Mouse (Mus musculus): ENCODE measurements at regions not wholly inside any gene's neighbourhood (a gene's known extent, or its start where the extent isn't known, plus 50 kb on each side); places are given as distances from the start of the nearest gene placed in this dataset.
A peak's percentile ranks its signal among the peaks of the same experiment; 100 is the strongest.

GRCm38 (mm10) chr8:44779212-44779611 is 156.0 kb upstream of the Fat1 start:
- Histone ChIP-seq H3K27ac (ENCODE audit: low read depth) (no peak overlapping the region), H3K4me1 (ENCODE audit: insufficient read depth) (no peaks in the 10 kb centered on the region), H3K9me3 (ENCODE audit: low read length) (no peaks in the 10 kb centered on the region), H3K36me3 (replicated peaks; ENCODE audit: insufficient read depth, low read length) (no peaks in the 10 kb centered on the region), H3K27me3 (ENCODE audit: insufficient read depth, low read length) (no peaks in the 10 kb centered on the region), H3K4me2 (ENCODE audit: low read depth, low read length) (no peak overlapping the region), H3K9ac (replicated peaks) (no peak overlapping the region), H3K4me3 (ENCODE audit: low read depth, low read length) (no peak overlapping the region)
- TF ChIP-seq EP300 (IDR thresholded peaks at IDR 0.05; ENCODE audit: low read depth) (no peak), CTCF (IDR thresholded peaks at IDR 0.05; ENCODE audit: low read depth) (no peak)
- DNase-seq (no peak), ATAC-seq (no peak)
- 66% methylated on average over 1 of the region's 1 CpGs for WGBS (ENCODE audit: insufficient replicate concordance)

- no peak overlapping the region for H3K9ac ChIP-seq (replicated peaks)
- no peaks in the 10 kb centered on the region for H3K9me3 ChIP-seq (ENCODE audit: low read length)
- H3K27me3 ChIP-seq (ENCODE audit: insufficient read depth, low read length): no peaks in the 10 kb centered on the region
- DNase-seq: no peak
- WGBS (ENCODE audit: insufficient replicate concordance): 81% methylated on average over 9 of the region's 9 CpGs
- no peak for ATAC-seq
- TF ChIP-seq CTCF (IDR thresholded peaks at IDR 0.05; ENCODE audit: low read depth): no peak
- TF ChIP-seq EP300 (IDR thresholded peaks at IDR 0.05; ENCODE audit: low read depth): no peak
- no peaks in the 10 kb centered on the region for H3K4me1 ChIP-seq (ENCODE audit: insufficient read depth)
- no peaks in the 10 kb centered on the region for H3K36me3 ChIP-seq (replicated peaks; ENCODE audit: insufficient read depth, low read length)
- H3K4me3 ChIP-seq (ENCODE audit: low read depth, low read length): no peak overlapping the region
- no peak overlapping the region for H3K4me2 ChIP-seq (ENCODE audit: low read depth, low read length)
- no peak overlapping the region for H3K27ac ChIP-seq (ENCODE audit: low read depth)
Measured at GRCm38 (mm10) chr8:44782421-44782820, 152.8 kb upstream of the Fat1 start.

- Histone ChIP-seq H3K27me3 (ENCODE audit: insufficient read depth, low read length) (no peaks in the 10 kb centered on the region), H3K9ac (replicated peaks) (no peak overlapping the region), H3K4me2 (ENCODE audit: low read depth, low read length) (no peak overlapping the region), H3K4me3 (ENCODE audit: low read depth, low read length) (no peak overlapping the region), H3K4me1 (ENCODE audit: insufficient read depth) (no peaks in the 10 kb centered on the region), H3K9me3 (ENCODE audit: low read length) (no peaks in the 10 kb centered on the region), H3K27ac (ENCODE audit: low read depth) (no peak overlapping the region), H3K36me3 (replicated peaks; ENCODE audit: insufficient read depth, low read length) (no peaks in the 10 kb centered on the region)
- 81% methylated on average over 8 of the region's 8 CpGs for WGBS (ENCODE audit: insufficient replicate concordance)
- TF ChIP-seq EP300 (IDR thresholded peaks at IDR 0.05; ENCODE audit: low read depth): no peak
- TF ChIP-seq CTCF (IDR thresholded peaks at IDR 0.05; ENCODE audit: low read depth): no peak
- DNase-seq (no peak), ATAC-seq (no peak)
Measured at GRCm38 (mm10) chr8:44785161-44785560, 150.1 kb upstream of the Fat1 start.

DNA sequence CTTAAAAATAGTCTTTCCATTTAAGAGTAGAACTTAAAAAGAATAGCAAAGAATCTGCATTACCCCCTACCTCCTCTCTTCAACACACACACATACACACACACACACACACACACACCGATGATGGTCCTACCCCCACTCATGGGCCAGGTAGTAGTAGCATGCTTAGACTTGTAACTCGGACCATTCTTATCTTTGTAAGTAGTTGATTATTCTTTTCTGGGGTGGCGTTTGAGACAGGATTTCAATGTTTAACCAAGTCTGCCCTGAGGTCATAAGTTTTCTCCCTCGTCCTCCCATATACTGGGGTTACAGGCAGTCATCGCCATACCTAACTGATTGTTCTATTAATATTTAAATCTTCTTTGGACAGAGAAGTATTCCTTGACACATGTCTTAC is 148.5 kb upstream of the Fat1 start:
- 72% methylated on average over 5 of the region's 5 CpGs for WGBS (ENCODE audit: insufficient replicate concordance)
- Histone ChIP-seq H3K36me3 (replicated peaks; ENCODE audit: insufficient read depth, low read length) (no peaks in the 10 kb centered on the region), H3K9me3 (ENCODE audit: low read length) (no peaks in the 10 kb centered on the region), H3K9ac (replicated peaks) (no peak overlapping the region), H3K4me3 (ENCODE audit: low read depth, low read length) (no peak overlapping the region), H3K4me1 (ENCODE audit: insufficient read depth) (no peaks in the 10 kb centered on the region), H3K4me2 (ENCODE audit: low read depth, low read length) (no peak overlapping the region), H3K27me3 (ENCODE audit: insufficient read depth, low read length) (no peaks in the 10 kb centered on the region), H3K27ac (ENCODE audit: low read depth) (no peak overlapping the region)
- DNase-seq (no peak), ATAC-seq (no peak)
- TF ChIP-seq EP300 (IDR thresholded peaks at IDR 0.05; ENCODE audit: low read depth) (no peak), CTCF (IDR thresholded peaks at IDR 0.05; ENCODE audit: low read depth) (no peak)

GRCm38 (mm10) chr8:44788290-44788689 is 147.0 kb upstream of the Fat1 start:
- WGBS (ENCODE audit: insufficient replicate concordance): 77% methylated on average over 3 of the region's 3 CpGs
- no peak for TF ChIP-seq CTCF (IDR thresholded peaks at IDR 0.05; ENCODE audit: low read depth)
- no peak for TF ChIP-seq EP300 (IDR thresholded peaks at IDR 0.05; ENCODE audit: low read depth)
- no peaks in the 10 kb centered on the region for H3K9me3 ChIP-seq (ENCODE audit: low read length)

DNA sequence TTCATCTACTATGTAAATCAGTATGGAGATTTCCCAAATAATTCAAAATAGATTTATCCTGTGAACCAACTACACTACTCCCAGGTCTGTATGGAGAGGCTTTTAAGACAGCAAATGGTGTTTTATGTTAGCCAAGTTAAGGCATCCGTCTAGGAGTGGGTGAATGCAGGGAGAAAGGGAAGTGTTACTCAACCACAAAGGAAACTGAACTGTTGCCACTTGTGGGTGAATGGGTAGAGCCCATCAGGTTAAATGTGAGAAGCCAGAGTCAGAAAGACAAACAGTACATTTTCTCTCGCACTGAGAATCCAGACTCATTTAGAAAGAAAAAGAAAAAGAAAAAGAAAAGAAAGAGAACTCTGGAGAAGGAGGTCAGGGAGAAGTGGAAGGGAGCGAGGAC is 135.7 kb upstream of the Fat1 start:
- DNase-seq (no peak), ATAC-seq (no peak)
- Histone ChIP-seq H3K9ac (replicated peaks) (no peak overlapping the region), H3K27me3 (ENCODE audit: insufficient read depth, low read length) (no peaks in the 10 kb centered on the region), H3K9me3 (ENCODE audit: low read length) (no peaks in the 10 kb centered on the region), H3K27ac (ENCODE audit: low read depth) (no peak overlapping the region), H3K4me3 (ENCODE audit: low read depth, low read length) (no peak overlapping the region), H3K36me3 (replicated peaks; ENCODE audit: insufficient read depth, low read length) (no peaks in the 10 kb centered on the region), H3K4me2 (ENCODE audit: low read depth, low read length) (no peak overlapping the region), H3K4me1 (ENCODE audit: insufficient read depth) (0 out of 2 replicates have a peak, but pooled peaks cover 4% of the 10 kb centered on the region)
- TF ChIP-seq CTCF (IDR thresholded peaks at IDR 0.05; ENCODE audit: low read depth) (no peak), EP300 (IDR thresholded peaks at IDR 0.05; ENCODE audit: low read depth) (no peak)
- 40% methylated on average over 3 of the region's 3 CpGs for WGBS (ENCODE audit: insufficient replicate concordance)

More at GRCm38 (mm10) chr8:44788290-44788689, 147.0 kb upstream of the Fat1 start:
- H3K27me3 ChIP-seq (ENCODE audit: insufficient read depth, low read length): no peaks in the 10 kb centered on the region
- no peak overlapping the region for H3K27ac ChIP-seq (ENCODE audit: low read depth)
- no peak for ATAC-seq
- no peak overlapping the region for H3K4me3 ChIP-seq (ENCODE audit: low read depth, low read length)
- no peaks in the 10 kb centered on the region for H3K4me1 ChIP-seq (ENCODE audit: insufficient read depth)
- no peaks in the 10 kb centered on the region for H3K36me3 ChIP-seq (replicated peaks; ENCODE audit: insufficient read depth, low read length)
- no peak overlapping the region for H3K9ac ChIP-seq (replicated peaks)
- DNase-seq: no peak
- H3K4me2 ChIP-seq (ENCODE audit: low read depth, low read length): no peak overlapping the region

DNA sequence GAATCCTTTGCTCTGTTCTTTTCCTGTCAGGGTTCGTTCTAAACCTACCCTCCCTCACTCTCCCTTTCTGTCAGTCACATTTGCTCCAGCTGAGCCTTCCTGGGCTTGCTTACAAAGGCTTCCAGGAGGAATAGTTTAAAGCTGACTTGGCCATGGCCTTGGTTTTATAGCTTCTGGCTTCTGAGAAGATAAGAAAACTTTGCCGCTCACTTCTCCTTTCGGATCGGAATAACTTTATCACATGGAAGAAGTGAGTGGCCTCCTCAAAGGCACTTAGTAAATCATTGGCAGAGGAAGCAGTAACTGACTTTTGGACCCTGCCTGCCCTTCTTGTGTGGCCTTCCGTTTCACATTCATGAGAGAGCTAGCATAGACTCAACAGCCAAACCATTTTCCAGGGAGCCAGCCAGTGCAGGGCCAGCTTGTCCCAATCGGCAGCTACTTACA is 134.4 kb upstream of the Fat1 start:
- DNase-seq (peak; percentile 21), ATAC-seq (peak; percentile 77)
- no peak for TF ChIP-seq CTCF (IDR thresholded peaks at IDR 0.05; ENCODE audit: low read depth)
- TF ChIP-seq EP300 (IDR thresholded peaks at IDR 0.05; ENCODE audit: low read depth): no peak
- H3K4me3 ChIP-seq (ENCODE audit: low read depth, low read length): no peak overlapping the region
- no peaks in the 10 kb centered on the region for H3K9me3 ChIP-seq (ENCODE audit: low read length)
- H3K4me1 ChIP-seq (ENCODE audit: insufficient read depth): 0 out of 2 replicates have a peak, but pooled peaks cover 4% of the 10 kb centered on the region
- no peak overlapping the region for H3K9ac ChIP-seq (replicated peaks)
- H3K4me2 ChIP-seq (ENCODE audit: low read depth, low read length): peak overlapping the region; percentile 35
- 15% methylated on average over 6 of the region's 6 CpGs for WGBS (ENCODE audit: insufficient replicate concordance)
- H3K27ac ChIP-seq (ENCODE audit: low read depth): peak overlapping the region; percentile 2; the same call in 1 of the 2 replicates
- H3K36me3 ChIP-seq (replicated peaks; ENCODE audit: insufficient read depth, low read length): no peaks in the 10 kb centered on the region
- no peaks in the 10 kb centered on the region for H3K27me3 ChIP-seq (ENCODE audit: insufficient read depth, low read length)
